Mouse (Mus musculus): ENCODE measurements around the gene Atg7.

The Atg7 gene

DNA sequence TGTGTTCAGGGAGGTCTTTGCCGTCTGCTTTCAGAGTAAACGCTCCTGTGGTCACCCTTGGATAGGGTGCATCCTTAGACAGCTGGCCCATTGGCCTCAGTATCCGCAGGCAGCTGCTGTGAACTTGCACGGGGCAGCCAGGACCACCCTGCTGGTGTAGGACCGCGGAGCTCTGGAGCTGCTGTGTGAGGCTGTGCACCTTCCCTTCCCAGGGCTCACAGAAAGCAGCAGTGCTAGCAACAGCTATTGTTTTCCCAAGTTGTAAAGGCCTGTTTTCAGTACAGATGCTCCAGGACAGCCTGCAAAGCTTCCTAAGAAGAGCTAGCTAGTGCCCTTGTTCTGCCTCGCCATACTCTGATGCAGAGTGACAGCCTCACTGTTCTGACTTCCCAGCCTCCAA is 208.8 kb downstream of the Atg7 start:
- DNase-seq (ENCODE audit: low spot score in 2 of 2): no peak

GRCm38 (mm10) chr6:114852739-114853138 is 209.8 kb downstream of the Atg7 start:
- no peak for DNase-seq (ENCODE audit: low spot score in 2 of 2)

GRCm38 (mm10) chr6:114854368-114854767 is 211.5 kb downstream of the Atg7 start:
- DNase-seq (ENCODE audit: low spot score in 2 of 2): no peak

DNA sequence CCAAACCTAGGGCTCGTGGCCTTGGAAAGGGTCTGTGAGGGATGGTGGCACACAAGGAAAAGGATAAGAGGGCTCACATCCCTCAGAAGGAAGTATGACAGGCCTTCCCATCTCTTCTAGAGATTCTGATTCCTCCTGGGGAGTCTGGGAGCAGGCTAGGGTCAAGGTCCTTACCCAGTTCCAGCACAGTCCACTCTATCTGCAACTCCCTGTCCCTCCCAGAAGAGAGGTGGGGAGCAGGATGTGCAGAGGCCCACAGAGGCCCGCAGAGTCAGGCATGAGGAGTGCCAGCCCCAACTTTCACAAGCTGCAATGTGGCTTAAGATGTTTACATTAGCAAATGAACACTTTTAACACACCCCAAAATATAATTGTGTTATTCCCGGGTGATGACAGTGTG is 212.7 kb downstream of the Atg7 start:
- no peak for DNase-seq (ENCODE audit: low spot score in 2 of 2)

- DNase-seq (ENCODE audit: low spot score in 2 of 2): no peak
Observed at GRCm38 (mm10) chr6:114856501-114856900, 213.6 kb downstream of the Atg7 start.

DNA sequence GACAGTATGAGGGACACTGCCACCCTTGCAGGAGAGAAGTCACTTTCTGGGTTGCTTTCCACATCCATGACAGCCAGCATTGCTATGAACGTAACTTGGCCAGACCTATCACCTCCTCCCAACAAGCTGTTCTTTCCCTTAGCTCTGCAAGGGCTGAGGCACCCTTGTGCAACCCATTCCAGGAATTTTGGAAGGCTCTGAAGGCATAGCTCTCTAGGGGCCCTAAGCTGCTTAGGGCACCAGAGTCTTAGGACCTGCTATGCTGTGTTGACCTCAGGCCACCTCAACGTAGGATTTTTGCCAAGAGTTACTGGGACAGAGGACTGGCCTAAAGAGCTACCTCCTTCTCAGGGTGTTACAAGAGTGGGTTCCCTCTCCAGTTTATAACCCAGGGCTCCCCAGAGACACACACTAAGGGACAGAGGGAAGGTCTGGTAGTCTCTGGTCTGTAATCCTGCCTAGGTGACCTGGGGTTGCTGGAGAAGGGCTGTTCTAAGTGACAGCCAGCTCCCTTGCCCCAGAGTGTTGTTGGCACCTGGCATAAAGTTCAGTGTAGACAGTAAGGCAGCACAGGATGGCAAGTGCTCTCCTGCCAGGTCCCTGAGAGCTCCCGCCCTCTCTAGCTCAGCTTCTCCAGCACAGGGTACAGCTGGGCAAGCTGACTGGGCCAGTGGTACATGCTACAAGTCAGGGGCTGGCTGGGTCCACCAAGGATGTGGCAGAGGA is 215.3 kb downstream of the Atg7 start:
- DNase-seq (ENCODE audit: low spot score in 2 of 2): no peak

GRCm38 (mm10) chr6:114858722-114859053 is 215.8 kb downstream of the Atg7 start:
- no peak for DNase-seq (ENCODE audit: low spot score in 2 of 2)

DNA sequence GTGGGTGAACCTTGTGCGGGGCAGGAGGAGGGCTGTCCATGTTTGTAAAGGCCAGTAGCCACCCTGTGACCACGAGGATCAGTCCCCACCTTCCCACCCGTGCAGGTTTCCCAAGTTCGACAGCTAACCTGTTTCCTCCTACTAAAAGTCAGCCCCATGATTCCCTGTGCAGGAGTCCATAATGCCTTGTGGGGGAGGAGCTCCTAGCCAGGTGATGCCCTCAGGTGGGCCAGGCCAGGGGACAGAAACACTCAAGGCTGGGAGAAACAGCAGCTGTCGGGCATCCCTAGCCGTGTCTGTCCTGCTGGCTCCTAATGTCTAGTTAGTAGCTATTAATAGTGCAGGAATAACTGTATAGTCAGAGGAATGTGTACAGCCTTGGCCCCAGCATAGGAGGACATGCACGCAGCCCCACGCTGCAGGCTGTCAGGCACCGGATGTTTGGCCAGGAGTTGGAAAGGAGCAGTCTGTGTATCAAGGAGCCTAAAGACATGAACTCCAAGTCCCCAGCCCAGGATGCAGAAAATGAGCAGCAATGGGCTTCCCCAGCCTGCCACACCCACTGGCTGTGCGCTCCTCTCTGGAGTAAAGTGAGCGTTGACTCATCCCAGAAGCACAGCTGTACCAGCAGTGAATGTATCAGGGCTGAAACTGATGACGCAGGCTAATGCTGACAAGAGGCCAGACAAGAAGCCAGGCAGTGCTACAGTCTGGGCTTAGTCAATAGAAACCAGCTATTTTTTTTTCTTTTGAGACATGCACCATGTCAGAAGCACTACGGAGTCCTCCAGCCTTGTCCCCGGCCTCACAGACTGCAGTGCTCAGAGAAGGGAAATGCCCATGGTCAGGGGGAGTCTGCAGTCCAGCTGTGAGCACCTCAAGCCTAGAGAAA is 218.0 kb downstream of the Atg7 start:
- DNase-seq (ENCODE audit: low spot score in 2 of 2): peak; percentile 74

DNA sequence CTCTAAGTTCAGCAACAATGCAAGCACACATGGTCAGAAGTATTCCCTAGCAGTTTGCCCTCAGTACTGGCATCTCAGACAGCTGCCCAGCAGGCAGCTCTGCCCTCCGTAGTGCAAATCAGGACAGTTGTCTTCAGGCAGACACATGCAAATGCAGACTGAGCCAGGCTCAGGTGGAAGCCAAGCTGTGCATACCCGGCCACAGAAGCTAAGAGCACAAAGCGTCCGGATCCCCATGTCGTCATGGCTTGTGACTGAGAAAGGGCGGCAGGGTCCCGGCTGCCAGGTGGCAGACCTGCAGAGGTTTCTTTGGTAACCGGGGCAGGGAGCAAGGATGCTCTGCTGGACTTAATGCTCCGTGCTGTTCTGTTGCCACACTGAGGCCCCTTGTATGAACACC is 218.7 kb downstream of the Atg7 start:
- DNase-seq (ENCODE audit: low spot score in 2 of 2): no peak

- DNase-seq (ENCODE audit: low spot score in 2 of 2): no peak
Observed at GRCm38 (mm10) chr6:114862046-114862445, 219.1 kb downstream of the Atg7 start.

GRCm38 (mm10) chr6:114863501-114863900 is 220.6 kb downstream of the Atg7 start:
- no peak for DNase-seq (ENCODE audit: low spot score in 2 of 2)

DNA sequence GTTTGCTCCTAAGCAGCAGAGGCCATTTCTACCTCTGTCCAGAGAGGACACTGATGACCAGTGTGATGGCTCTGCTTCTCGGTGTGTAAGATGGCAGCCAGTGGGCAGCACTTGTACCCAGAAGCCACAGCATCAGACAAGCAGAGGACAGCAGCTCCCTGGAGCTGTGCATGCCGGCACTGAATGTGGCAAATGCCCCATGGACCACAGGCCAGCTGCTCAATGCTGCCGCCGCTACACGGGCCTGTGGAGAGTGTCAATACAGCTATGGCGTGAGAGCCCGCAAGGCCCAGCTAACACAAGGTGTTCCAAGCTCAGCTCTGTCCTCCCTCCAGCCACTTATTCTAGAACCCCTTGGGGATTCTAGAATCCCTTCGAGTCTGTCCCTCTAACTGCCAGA is 221.5 kb downstream of the Atg7 start:
- no peak for DNase-seq (ENCODE audit: low spot score in 2 of 2)

- DNase-seq (ENCODE audit: low spot score in 2 of 2): peak in 1 of 2 experiments; percentile 56
Observed at GRCm38 (mm10) chr6:114866078-114866477, 223.2 kb downstream of the Atg7 start.

DNA sequence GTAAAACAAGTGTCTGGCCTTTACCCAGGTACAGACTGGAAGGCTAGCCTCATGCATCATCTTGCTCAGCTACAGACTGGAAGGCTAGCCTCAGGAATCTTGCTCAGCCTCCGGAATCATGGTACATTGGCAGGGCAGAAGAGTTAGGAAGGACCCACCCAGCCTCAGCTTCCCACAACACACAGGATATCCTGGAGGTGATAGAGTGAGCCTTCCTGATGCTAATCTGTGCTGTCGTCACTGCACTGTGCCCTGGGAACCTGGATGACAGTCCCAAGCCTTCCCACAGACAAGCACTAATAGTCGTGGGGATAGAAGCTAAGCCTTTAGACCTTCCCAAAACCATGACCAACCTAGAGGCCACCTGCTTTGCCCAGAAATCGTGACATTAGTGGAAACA is 223.7 kb downstream of the Atg7 start:
- peak in 1 of 2 experiments; percentile 63 for DNase-seq (ENCODE audit: low spot score in 2 of 2)

DNA sequence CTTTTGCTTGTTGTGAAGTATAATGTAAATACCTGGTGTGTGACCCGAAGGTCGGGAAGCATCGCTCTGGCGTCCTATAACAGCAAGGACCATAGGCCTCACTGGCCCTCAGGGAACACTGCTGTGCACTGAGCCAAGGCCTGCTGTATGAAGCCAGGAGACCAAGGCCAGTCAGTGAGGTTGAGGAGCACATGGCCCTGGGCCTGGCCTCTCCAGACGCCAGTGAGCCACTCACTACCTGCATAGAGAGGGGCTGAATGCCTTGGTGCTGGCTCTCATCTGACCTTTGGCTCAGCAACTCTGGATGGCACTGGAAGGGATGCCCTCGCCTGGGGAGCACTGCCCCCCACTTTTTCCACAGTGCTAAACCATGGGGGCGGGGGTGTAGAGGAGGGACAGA is 225.8 kb downstream of the Atg7 start:
- no peak for DNase-seq (ENCODE audit: low spot score in 2 of 2)

DNA sequence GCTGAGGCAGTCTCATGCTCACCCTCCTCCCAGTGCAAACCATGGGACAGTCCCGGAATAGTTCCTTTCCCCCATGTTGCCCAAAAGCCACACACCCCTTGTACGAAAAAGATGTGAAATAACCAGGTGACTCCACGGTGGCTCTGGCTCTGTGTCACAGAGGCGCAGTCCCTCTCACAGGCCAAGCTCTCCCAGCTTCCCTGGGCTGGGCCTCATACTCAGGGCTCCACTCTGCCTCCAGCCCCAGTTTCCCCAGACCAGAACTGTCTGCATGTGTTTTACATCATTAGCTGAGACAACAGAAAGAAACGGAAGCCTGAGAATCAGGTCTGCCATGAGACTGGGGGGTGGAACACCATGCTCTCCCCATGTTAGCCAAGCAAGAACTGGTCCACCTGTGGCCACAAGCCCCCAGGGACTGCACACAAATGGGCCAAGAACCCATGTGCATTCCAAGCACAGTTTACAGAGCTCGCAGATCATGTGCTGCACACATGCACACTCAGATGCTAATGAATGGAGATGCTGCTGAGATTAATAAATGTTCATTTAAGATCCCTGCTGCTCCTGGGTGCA is 226.7 kb downstream of the Atg7 start:
- DNase-seq (ENCODE audit: low spot score in 2 of 2): no peak

DNA sequence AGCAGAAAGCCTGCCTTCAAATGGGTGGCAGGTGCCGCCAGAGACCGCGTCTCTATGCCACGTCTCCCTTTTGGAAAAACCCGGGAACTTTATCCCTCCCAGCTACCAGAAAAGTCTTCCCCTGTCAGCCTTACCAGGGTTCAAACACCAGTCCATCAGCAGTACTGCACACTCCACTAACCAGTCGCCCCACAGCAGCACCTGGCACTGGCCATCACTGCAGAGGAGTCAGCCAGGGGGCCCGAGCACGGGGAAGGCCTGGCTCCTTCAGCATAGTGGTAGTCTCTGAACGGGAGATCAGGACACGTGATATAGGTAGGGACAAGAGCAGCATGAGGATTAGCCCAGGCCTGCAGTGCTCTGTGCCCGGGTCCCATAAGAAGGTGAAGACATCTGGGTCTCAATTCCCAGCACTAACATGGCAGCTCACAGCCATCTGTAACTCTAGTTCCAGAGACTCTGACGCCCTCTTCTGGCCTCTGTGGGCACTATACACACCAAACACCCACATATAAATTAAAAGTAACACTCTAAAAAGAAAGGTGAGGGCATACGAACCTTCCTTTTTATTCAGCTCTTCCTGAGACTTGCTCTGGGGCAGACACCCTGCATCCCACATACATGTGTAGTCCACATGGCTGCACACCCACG is 228.2 kb downstream of the Atg7 start:
- no peak for DNase-seq (ENCODE audit: low spot score in 2 of 2)

- no peak for DNase-seq (ENCODE audit: low spot score in 2 of 2)
Observed at GRCm38 (mm10) chr6:114873808-114874137, 230.9 kb downstream of the Atg7 start.

- peak; percentile 51 to 55 for DNase-seq (ENCODE audit: low spot score in 2 of 2)
Observed at GRCm38 (mm10) chr6:114874138-114874928, 231.4 kb downstream of the Atg7 start.

DNA sequence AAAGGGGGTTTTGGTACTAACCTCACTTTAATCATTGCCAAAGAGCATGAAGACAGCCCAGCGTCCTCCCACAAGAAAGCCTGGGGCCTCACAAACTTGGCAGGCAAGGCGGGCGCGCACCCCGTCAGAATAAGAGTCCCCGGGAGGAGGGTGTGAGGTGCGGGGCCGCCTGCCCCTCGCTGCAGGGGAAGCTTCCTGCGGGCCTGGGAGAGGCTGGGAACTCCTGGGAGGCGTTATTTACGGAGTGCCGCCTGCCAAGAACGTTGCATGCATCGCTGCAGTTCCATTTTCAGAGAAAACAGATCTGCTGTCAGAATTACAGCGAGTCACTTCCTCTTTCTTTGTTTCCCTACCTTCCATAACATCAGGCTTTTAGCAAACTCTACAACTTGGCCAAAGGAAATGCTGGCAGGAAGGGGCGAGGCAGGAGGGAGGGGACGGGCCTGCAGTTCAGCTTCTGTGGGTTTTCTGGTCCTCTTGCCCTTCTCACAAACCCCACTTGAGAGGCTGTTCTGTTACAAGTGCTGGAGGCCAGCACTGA is 232.2 kb downstream of the Atg7 start:
- peak; percentile 96 to 98 for DNase-seq (ENCODE audit: low spot score in 2 of 2)

- no peak for DNase-seq (ENCODE audit: low spot score in 2 of 2)
Observed at GRCm38 (mm10) chr6:114876033-114876432, 233.1 kb downstream of the Atg7 start.

Measured in heart, adult 9 months (tissue).